Mouse (Mus musculus) myocyte (in vitro differentiated cells): ENCODE results near the gene Itsn1.

ENCODE experiments used
- MAX ChIP-seq: IDR thresholded peaks from one replicate; pipeline ENCODE4 v1.6.1; 2011; ENCODE audit warnings: low read depth, mild to moderate bottlenecking, control low read depth
- POLR2A ChIP-seq: IDR thresholded peaks from one replicate; pipeline ENCODE4 v1.6.1; 2011; ENCODE audit warnings: low read depth, mild to moderate bottlenecking, control low read depth, moderate library complexity; ENCODE audit not compliant: insufficient read length
- POLR2AphosphoS2 ChIP-seq: IDR thresholded peaks from one replicate; pipeline ENCODE4 v1.6.1; 2011; ENCODE audit warnings: low read depth, control low read depth; ENCODE audit not compliant: insufficient read length
- REST ChIP-seq: IDR thresholded peaks from one replicate; pipeline ENCODE4 v1.6.1; 2011; ENCODE audit warnings: mild to moderate bottlenecking, control low read depth, moderate library complexity; ENCODE audit not compliant: insufficient read depth, insufficient read length
- SRF ChIP-seq: IDR thresholded peaks from one replicate; pipeline ENCODE4 v1.6.1; 2011; ENCODE audit warnings: low read depth; ENCODE audit not compliant: control insufficient read depth, insufficient read length
- TCF3 ChIP-seq: IDR thresholded peaks from one replicate; pipeline ENCODE4 v1.6.1; 2011; ENCODE audit warnings: low read depth, control low read depth; ENCODE audit not compliant: insufficient read length
- USF1 ChIP-seq: IDR thresholded peaks from one replicate; pipeline ENCODE4 v1.6.1; 2011; ENCODE audit warnings: low read depth, mild to moderate bottlenecking, control low read depth, moderate library complexity

DNA sequence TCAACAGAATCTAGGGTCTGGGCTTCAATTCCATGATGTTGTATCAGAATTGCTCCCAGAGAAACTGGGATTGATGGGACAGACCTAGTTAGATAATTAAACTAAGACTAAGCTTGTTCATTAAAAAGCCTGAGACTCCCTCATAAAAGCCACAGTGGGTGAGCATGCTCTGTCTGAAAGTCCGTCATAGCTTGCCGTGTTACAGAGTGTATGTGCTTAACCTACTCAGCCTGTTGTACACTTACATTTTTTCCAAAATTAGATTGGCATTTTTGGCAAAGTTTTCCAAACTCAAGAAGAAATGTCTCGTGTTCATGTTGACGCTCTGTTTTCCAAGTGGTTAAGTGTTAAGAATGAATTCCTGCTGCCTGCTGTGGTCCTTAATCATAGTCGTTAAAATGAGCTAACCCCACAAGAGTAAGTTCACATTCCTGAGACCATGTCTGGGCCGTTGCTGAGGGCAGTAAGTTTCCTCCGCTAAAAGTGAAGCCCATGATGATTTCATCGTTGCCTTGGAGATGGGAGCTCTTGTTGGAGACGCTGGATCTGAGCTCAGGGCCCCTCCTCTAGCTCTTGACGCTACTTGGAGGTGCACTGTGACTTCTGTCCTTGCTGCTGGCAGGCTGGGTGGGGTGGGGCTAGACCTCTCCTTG lies 117.1 kb downstream of the Itsn1 start:
- no peak for TF ChIP-seq USF1
- no peak for TF ChIP-seq REST
- no peak for TF ChIP-seq POLR2AphosphoS2
- no peak for TF ChIP-seq SRF
- TF ChIP-seq TCF3: no peak
- TF ChIP-seq POLR2A: no peak
- no peak for TF ChIP-seq MAX
